Comparison of ENCODE assay signal across 8 mouse cellular contexts in the genomic region with DNA sequence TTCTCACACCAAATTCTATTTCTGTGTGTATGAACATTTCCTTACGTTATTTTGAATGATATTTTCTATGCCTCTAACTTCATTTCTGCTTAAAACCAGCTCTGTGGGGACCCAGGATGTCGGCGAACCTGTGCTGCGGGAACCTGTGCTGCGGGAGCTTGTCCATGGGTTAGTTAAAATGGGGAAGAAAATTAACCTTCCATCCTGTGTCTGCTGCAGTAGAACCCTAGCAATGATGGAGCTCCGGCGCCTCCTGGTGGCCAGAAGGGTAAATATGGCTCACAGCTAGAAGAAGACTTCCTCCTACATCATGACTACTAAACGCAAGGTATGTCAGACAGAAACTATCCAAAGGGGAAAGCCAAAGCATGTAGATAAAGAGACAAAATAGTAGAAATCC. TPM values are rescaled to one million over a fixed set of nuclear protein-coding genes. Genes with fewer than 3 reads are reported as not detected.
DNase-seq lines count a peak whose midpoint lies in the region; ATAC-seq and TF ChIP-seq lines count a peak whose summit lies in the region.

No protein-coding gene starts in this region.

- H3K9me3 ChIP-seq in embryonic facial prominence, embryonic 10.5 days, result peaks cover 4% of the 10 kb centered on the region; the same call in 1 of the 2 replicates
- peaks cover 4% of the 10 kb centered on the region; the same call in 1 of the 2 replicates for H3K9me3 ChIP-seq in limb, embryonic 14.5 days (ENCODE audit: control insufficient read depth, low read length)

- ATAC-seq in limb, embryonic 14.5 days (ENCODE audit: low FRiP score, low read depth), result 0 out of 2 replicates have a peak, but pooled peaks have one; percentile 60

- H3K9ac ChIP-seq in limb, embryonic 14.5 days (ENCODE audit: low read depth, low read length, severe bottlenecking), result no peak overlapping the region

- H3K4me2 ChIP-seq in limb, embryonic 14.5 days (replicated peaks; ENCODE audit: low read depth, low read length, severe bottlenecking), result no peak overlapping the region

- peak; percentile 50 for DNase-seq in ovary, postnatal 10 days (ENCODE audit: low spot score)
- no peak for DNase-seq in ovary, adult 18-20 months (ENCODE audit: low spot score)
- peak; percentile 87 for DNase-seq in adrenal gland, postnatal 10 days
- peak; percentile 81 for DNase-seq in embryonic facial prominence, embryonic 10.5 days (ENCODE audit: low spot score)
- DNase-seq in induced T-regulatory cell, adult 2 months (ENCODE audit: low read depth), result peak; percentile 81
- DNase-seq in limb, embryonic 14.5 days (ENCODE audit: low spot score), result peak; percentile 49
- peak; percentile 61 for DNase-seq in ovary, postnatal 14 days (ENCODE audit: low spot score)
- peak; percentile 33 for DNase-seq in urinary bladder, postnatal 10 days (ENCODE audit: low spot score)

- no peaks in the 10 kb centered on the region for H3K36me3 ChIP-seq in embryonic facial prominence, embryonic 10.5 days (replicated peaks)
- H3K36me3 ChIP-seq in limb, embryonic 14.5 days (ENCODE audit: control insufficient read depth, insufficient read depth, low read length), result no peaks in the 10 kb centered on the region

- no peak for TF ChIP-seq POLR2A in limb, embryonic 14.5 days (IDR thresholded peaks at IDR 0.05; ENCODE audit: borderline replicate concordance, extremely low read depth, insufficient read depth, insufficient read length)

- 37% methylated on average over 8 of the region's 8 CpGs for WGBS in embryonic facial prominence, embryonic 10.5 days
- 28% methylated on average over 8 of the region's 8 CpGs for WGBS in limb, embryonic 14.5 days

- H3K27me3 ChIP-seq in embryonic facial prominence, embryonic 10.5 days (replicated peaks; ENCODE audit: low read depth, poor library complexity, severe bottlenecking), result no peaks in the 10 kb centered on the region
- H3K27me3 ChIP-seq in limb, embryonic 14.5 days (ENCODE audit: control insufficient read depth, insufficient read depth, low read length), result no peaks in the 10 kb centered on the region

- no peaks in the 10 kb centered on the region for H3K4me1 ChIP-seq in embryonic facial prominence, embryonic 10.5 days
- no peaks in the 10 kb centered on the region for H3K4me1 ChIP-seq in limb, embryonic 14.5 days (ENCODE audit: control insufficient read depth, insufficient read depth, low read length)

- H3K27ac ChIP-seq in embryonic facial prominence, embryonic 10.5 days (replicated peaks), result no peak overlapping the region
- H3K27ac ChIP-seq in limb, embryonic 14.5 days (replicated peaks; ENCODE audit: low read depth, low read length), result no peak overlapping the region

- H3K4me3 ChIP-seq in embryonic facial prominence, embryonic 10.5 days, result no peak overlapping the region
- H3K4me3 ChIP-seq in limb, embryonic 14.5 days (replicated peaks; ENCODE audit: low read length), result no peak overlapping the region

RNA-seq across cellular contexts. Expression of a gene that starts 48.6 kb away (rescaled TPM):
- 100 to 1,000 TPM; 108 to 121 TPM for total RNA-seq in adrenal gland, postnatal 10 days (2021)
- 141 and 143 TPM in 2 replicates for polyA plus RNA-seq in embryonic facial prominence, embryonic 10.5 days (2016; fragmentation: Nextera tagmentation; extraction: Ambion mirVana)
- 68.0 and 75.2 TPM in 2 replicates for polyA plus RNA-seq in limb, embryonic 14.5 days (2012; rRNA removed)
- 156 and 158 TPM in 2 replicates for polyA plus RNA-seq in limb, embryonic 14.5 days (2014; fragmentation: Nextera tagmentation; extraction: Ambion mirVana)
